In the genomic region with DNA sequence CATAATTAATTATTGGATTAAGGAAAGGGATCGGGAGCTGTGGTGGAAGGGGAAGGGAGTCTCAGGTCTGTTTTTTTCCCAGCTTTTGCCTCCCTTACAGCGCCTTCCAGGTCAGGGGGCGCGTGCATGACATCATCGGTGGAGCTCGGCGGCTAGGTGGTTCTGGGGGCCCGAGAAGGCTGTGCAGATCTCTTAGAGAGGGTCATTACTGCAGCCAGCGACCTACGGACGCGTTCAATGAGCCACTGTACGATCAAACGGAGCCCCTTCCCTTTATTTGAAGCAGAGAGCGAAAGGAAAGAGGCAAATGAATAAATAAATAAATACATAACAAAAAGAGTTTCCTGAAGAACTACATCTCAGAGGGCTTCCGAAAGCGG, we compare ENCODE assay signal across 8 mouse cellular contexts. TPM values are rescaled to one million over a fixed set of nuclear protein-coding genes. Genes with fewer than 3 reads are reported as not detected.
DNase-seq lines count a peak whose midpoint lies in the region; ATAC-seq and TF ChIP-seq lines count a peak whose summit lies in the region.

No protein-coding gene starts in this region.

- 1% methylated on average over 17 of the region's 17 CpGs for WGBS in kidney, embryonic 15.5 days
- WGBS in forebrain, embryonic 12.5 days: under 1% methylated on average over 17 of the region's 17 CpGs
- 1% methylated on average over 17 of the region's 17 CpGs for WGBS in liver, embryonic 13.5 days (ENCODE audit: insufficient replicate concordance)
- under 1% methylated on average over 17 of the region's 17 CpGs for WGBS in stomach, embryonic 16.5 days

- peaks cover 55% of the 10 kb centered on the region for H3K27me3 ChIP-seq in kidney, embryonic 15.5 days
- H3K27me3 ChIP-seq in forebrain, embryonic 12.5 days: peaks cover 34% of the 10 kb centered on the region
- peaks cover 26% of the 10 kb centered on the region for H3K27me3 ChIP-seq in liver, embryonic 13.5 days
- H3K27me3 ChIP-seq in stomach, embryonic 16.5 days (ENCODE audit: control insufficient read depth, insufficient read depth, low read length): peaks cover 8% of the 10 kb centered on the region; the same call in 1 of the 2 replicates

- H3K27ac ChIP-seq in kidney, embryonic 15.5 days: no peak overlapping the region
- H3K27ac ChIP-seq in bone marrow macrophage, adult 2 months (ENCODE audit: insufficient read depth, low read depth, low read length): peak overlapping the region; percentile 68
- 0 out of 2 replicates have a peak overlapping the region, but pooled peaks have one; percentile 31 for H3K27ac ChIP-seq in forebrain, embryonic 12.5 days
- peak overlapping the region; percentile 74 for H3K27ac ChIP-seq in liver, embryonic 13.5 days
- no peak overlapping the region for H3K27ac ChIP-seq in stomach, embryonic 16.5 days (ENCODE audit: low read length)

- no peak for ATAC-seq in kidney, embryonic 15.5 days (replicated peaks; ENCODE audit: low FRiP score)
- 0 out of 2 replicates have a peak, but pooled peaks have one; percentile 37 for ATAC-seq in forebrain, embryonic 12.5 days (ENCODE audit: low FRiP score)
- no peak for ATAC-seq in liver, embryonic 13.5 days (ENCODE audit: low read depth)
- no peak for ATAC-seq in stomach, embryonic 16.5 days (ENCODE audit: insufficient read depth, low FRiP score)

- peak overlapping the region; percentile 93 for H3K4me2 ChIP-seq in kidney, embryonic 15.5 days
- peak overlapping the region; percentile 89 for H3K4me2 ChIP-seq in forebrain, embryonic 12.5 days
- H3K4me2 ChIP-seq in liver, embryonic 13.5 days: peak overlapping the region; percentile 98
- peak overlapping the region; percentile 86 for H3K4me2 ChIP-seq in stomach, embryonic 16.5 days (ENCODE audit: low read depth, low read length)

- H3K9ac ChIP-seq in kidney, embryonic 15.5 days: peak overlapping the region; percentile 56
- H3K9ac ChIP-seq in forebrain, embryonic 12.5 days: peak overlapping the region; percentile 73
- H3K9ac ChIP-seq in liver, embryonic 13.5 days: peak overlapping the region; percentile 85
- peak overlapping the region; percentile 79 for H3K9ac ChIP-seq in stomach, embryonic 16.5 days (ENCODE audit: low read length)

- no peak for TF ChIP-seq POLR2A in bone marrow macrophage, adult 2 months (IDR thresholded peaks at IDR 0.05; ENCODE audit: borderline replicate concordance, low read depth, low read length)

- no peaks in the 10 kb centered on the region for H3K9me3 ChIP-seq in kidney, embryonic 15.5 days (replicated peaks)
- no peaks in the 10 kb centered on the region for H3K9me3 ChIP-seq in forebrain, embryonic 12.5 days
- H3K9me3 ChIP-seq in liver, embryonic 13.5 days (replicated peaks): peaks cover 4% of the 10 kb centered on the region; the same call in 1 of the 2 replicates
- no peaks in the 10 kb centered on the region for H3K9me3 ChIP-seq in stomach, embryonic 16.5 days (replicated peaks; ENCODE audit: control insufficient read depth, low read length)

- no peaks in the 10 kb centered on the region for H3K36me3 ChIP-seq in kidney, embryonic 15.5 days
- no peaks in the 10 kb centered on the region for H3K36me3 ChIP-seq in forebrain, embryonic 12.5 days (replicated peaks)
- no peaks in the 10 kb centered on the region for H3K36me3 ChIP-seq in liver, embryonic 13.5 days
- no peaks in the 10 kb centered on the region for H3K36me3 ChIP-seq in stomach, embryonic 16.5 days (ENCODE audit: control insufficient read depth, insufficient read depth, low read length)

- intact Hi-C loops in gastrocnemius, postnatal 14 days (cut with DNase I; ENCODE audit: low total_unique reads): loop anchor here (5.0 kb wide), 1 partner anchor 42 kb away; the partner anchor contains the start of gene Tab1

- H3K4me1 ChIP-seq in kidney, embryonic 15.5 days: peaks cover 18% of the 10 kb centered on the region
- H3K4me1 ChIP-seq in bone marrow macrophage, adult 2 months (ENCODE audit: control insufficient read depth, insufficient read depth, low read length): peaks cover 23% of the 10 kb centered on the region
- peaks cover 15% of the 10 kb centered on the region for H3K4me1 ChIP-seq in forebrain, embryonic 12.5 days
- peaks cover 70% of the 10 kb centered on the region for H3K4me1 ChIP-seq in liver, embryonic 13.5 days (replicated peaks)
- peaks cover 4% of the 10 kb centered on the region; the same call in 1 of the 2 replicates for H3K4me1 ChIP-seq in stomach, embryonic 16.5 days (ENCODE audit: control insufficient read depth, insufficient read depth, low read length)

- peak overlapping the region; percentile 64 for H3K4me3 ChIP-seq in kidney, embryonic 15.5 days (replicated peaks)
- H3K4me3 ChIP-seq in bone marrow macrophage, adult 2 months (ENCODE audit: insufficient read depth, low read length): peak overlapping the region; percentile 75
- H3K4me3 ChIP-seq in forebrain, embryonic 12.5 days (replicated peaks): peak overlapping the region; percentile 79
- H3K4me3 ChIP-seq in liver, embryonic 13.5 days (replicated peaks): peak overlapping the region; percentile 78
- peak overlapping the region; percentile 61 for H3K4me3 ChIP-seq in stomach, embryonic 16.5 days (replicated peaks; ENCODE audit: low read length)

- no peak for DNase-seq in kidney, postnatal 10 days
- DNase-seq in liver, embryonic 13.5 days: no peak
- DNase-seq in right cerebral cortex, postnatal 36 days (ENCODE audit: low spot score in 2 of 2): no peak
- no peak for DNase-seq in gastrocnemius, postnatal 14 days

- no peak for TF ChIP-seq CTCF in bone marrow macrophage, adult 2 months (IDR thresholded peaks at IDR 0.05; ENCODE audit: low read depth, low read length)

RNA-seq across cellular contexts. Expression of gene Syngr1, which starts 0.4 kb away (rescaled TPM):
- 10.9 and 11.2 TPM in 2 replicates for polyA plus RNA-seq in kidney, embryonic 15.5 days (2015; fragmentation: Nextera tagmentation; extraction: Ambion mirVana)
- polyA plus RNA-seq in bone marrow macrophage, adult 2 months (2012; ENCODE audit: insufficient read depth, insufficient read length, missing spikeins): 95.0 and 111 TPM in 2 replicates
- polyA plus RNA-seq in forebrain, embryonic 12.5 days (2016; fragmentation: Nextera tagmentation; extraction: Ambion mirVana): 12.1 and 13.9 TPM in 2 replicates
- polyA plus RNA-seq in liver, embryonic 13.5 days (2015; fragmentation: Nextera tagmentation; extraction: Ambion mirVana): 16.0 and 20.5 TPM in 2 replicates
- polyA plus RNA-seq in stomach, embryonic 16.5 days (2015; fragmentation: Nextera tagmentation; extraction: Ambion mirVana): 43.1 and 55.2 TPM in 2 replicates
- total RNA-seq in gastrocnemius, postnatal 14 days (2021): 10 to 100 TPM; 16.6 to 20.1 TPM

RNA-seq across cellular contexts. Expression of gene Rpl3, which starts 0.9 kb away (rescaled TPM):
- polyA plus RNA-seq in kidney, embryonic 15.5 days (2015; fragmentation: Nextera tagmentation; extraction: Ambion mirVana): 1,112 and 1,115 TPM in 2 replicates
- 928 and 957 TPM in 2 replicates for polyA plus RNA-seq in bone marrow macrophage, adult 2 months (2012; ENCODE audit: insufficient read depth, insufficient read length, missing spikeins)
- 659 and 694 TPM in 2 replicates for polyA plus RNA-seq in forebrain, embryonic 12.5 days (2016; fragmentation: Nextera tagmentation; extraction: Ambion mirVana)
- 807 and 835 TPM in 2 replicates for polyA plus RNA-seq in liver, embryonic 13.5 days (2015; fragmentation: Nextera tagmentation; extraction: Ambion mirVana)
- 835 and 1,068 TPM in 2 replicates for polyA plus RNA-seq in stomach, embryonic 16.5 days (2015; fragmentation: Nextera tagmentation; extraction: Ambion mirVana)
- total RNA-seq in gastrocnemius, postnatal 14 days (2021): 100 to 1,000 TPM; 129 to 167 TPM

RNA-seq across cellular contexts. Expression of gene Tab1, which starts 42.2 kb away (rescaled TPM):
- 34.6 and 39.1 TPM in 2 replicates for polyA plus RNA-seq in kidney, embryonic 15.5 days (2015; fragmentation: Nextera tagmentation; extraction: Ambion mirVana)
- polyA plus RNA-seq in bone marrow macrophage, adult 2 months (2012; ENCODE audit: insufficient read depth, insufficient read length, missing spikeins): 18.3 and 19.2 TPM in 2 replicates
- polyA plus RNA-seq in forebrain, embryonic 12.5 days (2016; fragmentation: Nextera tagmentation; extraction: Ambion mirVana): 40.5 and 44.0 TPM in 2 replicates
- polyA plus RNA-seq in liver, embryonic 13.5 days (2015; fragmentation: Nextera tagmentation; extraction: Ambion mirVana): 12.5 and 12.9 TPM in 2 replicates
- polyA plus RNA-seq in stomach, embryonic 16.5 days (2015; fragmentation: Nextera tagmentation; extraction: Ambion mirVana): 29.3 and 35.6 TPM in 2 replicates
- total RNA-seq in gastrocnemius, postnatal 14 days (2021): 10 to 100 TPM; 13.1 to 15.1 TPM

Comparison
In these comparisons a context has a peak if more than half of its experiments do, and no peak if none do; other contexts are left out.
1. H3K27ac ChIP-seq: peak in bone marrow macrophage, adult 2 months (single experiment), forebrain, embryonic 12.5 days (single experiment) and liver, embryonic 13.5 days (single experiment); none in kidney, embryonic 15.5 days (single experiment) and stomach, embryonic 16.5 days (single experiment).
2. Peak in every context shown above with its lines, with median percentiles within 50 percentile points of each other: H3K4me2 ChIP-seq, H3K4me3 ChIP-seq and H3K9ac ChIP-seq.